7 mouse cellular contexts compared by ENCODE assay signal in genomic region chr11:62675480-62676289, GRCm38 (mm10). TPM values are rescaled to one million over a fixed set of nuclear protein-coding genes. Genes with fewer than 3 reads are reported as not detected.
DNase-seq lines count a peak whose midpoint lies in the region; ATAC-seq and TF ChIP-seq lines count a peak whose summit lies in the region.

No protein-coding gene starts in this region.

- H3K4me2 ChIP-seq in hindbrain, postnatal 0 days (ENCODE audit: low read depth, low read length): peak overlapping the region; percentile 45

- peak; percentile 67 for ATAC-seq in activated CD4-positive, CD25-positive, alpha-beta regulatory T cell, adult 4 months
- ATAC-seq in hindbrain, postnatal 0 days: peak; percentile 95
- peak; percentile 100 for ATAC-seq in megakaryocyte, adult 5-6 weeks (ENCODE audit: poor library complexity, severe bottlenecking)

- H3K27me3 ChIP-seq in hindbrain, postnatal 0 days (ENCODE audit: insufficient read depth, low read length): no peaks in the 10 kb centered on the region

- peak overlapping the region; percentile 33; the same call in 1 of the 2 replicates for H3K9ac ChIP-seq in hindbrain, postnatal 0 days (replicated peaks; ENCODE audit: low read length)

- peak overlapping the region; percentile 63 for H3K27ac ChIP-seq in gastrocnemius, adult 2 months
- H3K27ac ChIP-seq in hindbrain, postnatal 0 days: no peak overlapping the region; the same call in 1 of the 2 replicates
- no peak overlapping the region for H3K27ac ChIP-seq in left cerebral cortex, adult 2 months

- DNase-seq in cerebellum, postnatal 4 days (ENCODE audit: low spot score in 2 of 2): peak; percentile 30 to 55
- peak; percentile 70 for DNase-seq in gastrocnemius, adult 2 months
- DNase-seq in hindbrain, postnatal 0 days (ENCODE audit: low spot score): peak; percentile 92
- peak; percentile 57 to 66 for DNase-seq in left cerebral cortex, adult 2 months (ENCODE audit: extremely low spot score in 1 of 2, low spot score in 2 of 2)
- DNase-seq in right cerebral cortex, adult 18-20 months: peak; percentile 79

- peak overlapping the region; percentile 64 for H3K4me3 ChIP-seq in gastrocnemius, adult 2 months
- H3K4me3 ChIP-seq in hindbrain, postnatal 0 days (ENCODE audit: low read length): no peak overlapping the region; the same call in 1 of the 2 replicates
- H3K4me3 ChIP-seq in left cerebral cortex, adult 2 months: no peak overlapping the region

- no peaks in the 10 kb centered on the region for H3K36me3 ChIP-seq in hindbrain, postnatal 0 days (ENCODE audit: insufficient read depth, low read length)

- intact Hi-C loops in gastrocnemius, adult 2 months (cut with DNase I): loop anchor here (1.0 kb wide), 2 partner anchors 27 to 62 kb away; partner anchors contain the start of genes Lrrc75a and Mmgt2
- intact Hi-C loops in left cerebral cortex, adult 2 months (cut with DNase I): loop anchor here (1.0 kb wide), 1 partner anchor 62 kb away; no protein-coding TSS in a partner anchor

- WGBS in hindbrain, postnatal 0 days: 17% methylated on average over 17 of the region's 17 CpGs

- H3K4me1 ChIP-seq in hindbrain, postnatal 0 days (ENCODE audit: insufficient read depth, low read length): no peaks in the 10 kb centered on the region

- peak; percentile 80 for TF ChIP-seq CTCF in gastrocnemius, adult 2 months (IDR thresholded peaks at IDR 0.05)
- TF ChIP-seq CTCF in hindbrain, postnatal 0 days (IDR thresholded peaks at IDR 0.05; ENCODE audit: low read depth): peak; percentile 87
- TF ChIP-seq CTCF in left cerebral cortex, adult 2 months (IDR thresholded peaks at IDR 0.05): peak; percentile 77

- no peaks in the 10 kb centered on the region for H3K9me3 ChIP-seq in hindbrain, postnatal 0 days (ENCODE audit: low read length)

RNA-seq across cellular contexts. Expression of gene Mmgt2, which starts 27.2 kb away (rescaled TPM):
- 10 to 100 TPM; 32.9 to 42.3 TPM for polyA plus RNA-seq in activated CD4-positive, CD25-positive, alpha-beta regulatory T cell, adult 4 months (2017; shearing (Covaris generic))
- total RNA-seq in gastrocnemius, adult 2 months (2021): 1 to 10 TPM; 2.9 to 3.5 TPM
- total RNA-seq in hindbrain, postnatal 0 days (2014; rRNA removed): 15.6 and 43.9 TPM in 2 replicates
- polyA plus RNA-seq in hindbrain, postnatal 0 days (2015; fragmentation: Nextera tagmentation; extraction: Ambion mirVana): 22.6 and 28.1 TPM in 2 replicates
- 10 to 100 TPM; 21.5 to 28.4 TPM for total RNA-seq in left cerebral cortex, adult 2 months (2021)
- total RNA-seq in megakaryocyte, adult 5-6 weeks (2015): 19.0 and 19.3 TPM in 2 replicates
- 7.2 and 10.9 TPM in 2 replicates for total RNA-seq in megakaryocyte, adult 5-6 weeks (2017)

RNA-seq across cellular contexts. Expression of gene Lrrc75a, which starts 27.4 kb away (rescaled TPM):
- polyA plus RNA-seq in activated CD4-positive, CD25-positive, alpha-beta regulatory T cell, adult 4 months (2017; shearing (Covaris generic)): 1 to 10 TPM; 1.0 to 1.7 TPM
- 1 to 10 TPM; 3.2 to 5.6 TPM for total RNA-seq in gastrocnemius, adult 2 months (2021)
- total RNA-seq in hindbrain, postnatal 0 days (2014; rRNA removed): 26.0 and 29.7 TPM in 2 replicates
- 6.4 and 6.9 TPM in 2 replicates for polyA plus RNA-seq in hindbrain, postnatal 0 days (2015; fragmentation: Nextera tagmentation; extraction: Ambion mirVana)
- total RNA-seq in left cerebral cortex, adult 2 months (2021): 10 to 100 TPM; 20.0 to 24.9 TPM
- 5.7 TPM in 2 replicates for total RNA-seq in megakaryocyte, adult 5-6 weeks (2015)
- 3.6 and 5.7 TPM in 2 replicates for total RNA-seq in megakaryocyte, adult 5-6 weeks (2017)

RNA-seq across cellular contexts. Expression of gene Zfp287, which starts 56.0 kb away (rescaled TPM):
- polyA plus RNA-seq in activated CD4-positive, CD25-positive, alpha-beta regulatory T cell, adult 4 months (2017; shearing (Covaris generic)): 10 to 100 TPM; 17.0 to 20.4 TPM
- 1 to 10 TPM in 1 of 2 experiments, under 1 TPM in 1; 0.69 to 1.3 TPM for total RNA-seq in gastrocnemius, adult 2 months (2021)
- total RNA-seq in hindbrain, postnatal 0 days (2014; rRNA removed): 11.1 and 16.2 TPM in 2 replicates
- polyA plus RNA-seq in hindbrain, postnatal 0 days (2015; fragmentation: Nextera tagmentation; extraction: Ambion mirVana): 12.0 and 12.8 TPM in 2 replicates
- total RNA-seq in left cerebral cortex, adult 2 months (2021): 10 to 100 TPM; 16.2 to 17.3 TPM
- 2.9 TPM in 2 replicates for total RNA-seq in megakaryocyte, adult 5-6 weeks (2015)
- 2.3 and 2.7 TPM in 2 replicates for total RNA-seq in megakaryocyte, adult 5-6 weeks (2017)
